Mouse (Mus musculus): ENCODE data around the gene Psmb5.

The Psmb5 gene

DNA sequence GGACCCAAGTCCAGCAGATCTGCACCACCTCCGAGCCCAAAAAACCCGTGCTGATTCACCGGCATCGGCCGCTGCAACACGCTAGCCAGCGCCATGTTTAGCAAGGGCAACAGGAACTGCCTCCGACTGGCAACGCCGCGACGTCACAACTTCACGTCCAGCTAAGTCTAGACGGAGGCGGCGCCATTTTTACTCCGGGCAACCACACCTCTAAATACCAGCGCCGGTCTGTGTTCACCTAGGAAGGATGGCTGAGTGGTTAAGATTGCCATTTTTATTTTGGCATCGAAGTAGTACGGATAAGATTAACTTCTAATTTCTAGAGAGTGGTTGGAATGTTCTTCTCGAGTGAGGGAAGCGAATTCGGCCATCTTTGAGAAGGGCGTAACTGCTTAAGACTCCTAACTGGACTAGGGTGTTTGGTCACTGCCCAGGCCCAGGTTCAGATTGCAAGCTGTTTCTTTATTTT is at the start of gene Psmb5:
Gene Psmb5, minus strand, starts transcription at position 126 of the 469 bp plus-strand sequence.
- DNase-seq (ENCODE audit: low spot score in 2 of 2) = peak; percentile 85 to 86

DNA sequence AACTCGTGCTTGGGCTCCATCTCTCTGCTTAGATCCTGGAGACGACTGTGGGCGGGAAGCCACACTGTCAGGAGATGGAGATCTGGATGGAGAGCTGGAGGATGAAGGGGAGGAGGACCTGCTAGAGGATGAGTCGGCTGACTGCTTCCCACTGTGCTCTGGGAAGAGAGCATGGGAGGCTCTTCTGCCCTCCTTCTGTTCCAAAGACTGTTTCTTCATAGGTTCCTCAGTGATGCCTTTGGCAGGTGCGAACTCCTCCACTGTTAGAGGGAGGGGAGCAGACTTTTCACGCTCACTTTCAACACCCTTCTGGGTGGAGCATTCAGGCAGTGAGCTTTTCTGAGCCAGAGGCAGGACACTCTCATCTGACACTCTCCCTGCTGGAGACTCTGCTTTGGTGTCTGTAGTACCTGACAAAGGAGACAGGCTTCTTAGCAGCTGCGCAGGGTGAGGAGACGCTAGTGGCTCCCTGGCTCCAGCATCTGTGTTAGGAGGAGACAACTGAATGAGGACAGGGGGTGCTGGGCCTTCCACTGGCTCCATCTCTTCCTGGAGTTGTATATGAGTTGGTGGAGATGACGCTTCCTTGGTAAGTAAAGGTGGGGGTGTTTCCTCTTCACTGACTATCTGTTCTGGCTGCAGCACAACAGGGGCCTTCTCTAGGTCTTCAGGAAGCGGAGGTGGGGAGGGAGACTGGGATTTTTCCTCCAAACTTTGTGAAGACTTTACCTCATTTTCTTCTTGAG is 46.8 kb upstream of the Psmb5 start:
- no peak for DNase-seq (ENCODE audit: low spot score in 2 of 2)

DNA sequence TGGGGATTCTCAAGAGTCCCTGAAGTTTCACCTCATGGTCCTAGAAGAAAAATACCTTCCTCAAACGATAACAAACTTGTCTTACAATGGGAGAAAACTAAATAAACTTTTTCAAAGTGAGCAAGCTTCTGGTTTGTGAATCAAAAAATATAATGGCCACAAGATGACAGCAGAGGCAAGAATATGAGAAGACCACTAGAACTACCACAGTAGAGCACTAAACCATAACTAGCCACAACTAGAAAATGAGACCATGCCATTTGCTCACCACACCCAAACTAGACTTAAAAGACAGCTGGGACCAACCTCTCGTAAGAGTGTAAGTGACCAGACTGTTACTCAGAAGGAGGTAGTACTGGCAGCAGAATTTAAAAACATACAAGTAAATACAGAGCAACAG is 42.2 kb upstream of the Psmb5 start:
- DNase-seq (ENCODE audit: low spot score in 2 of 2) = no peak

DNA sequence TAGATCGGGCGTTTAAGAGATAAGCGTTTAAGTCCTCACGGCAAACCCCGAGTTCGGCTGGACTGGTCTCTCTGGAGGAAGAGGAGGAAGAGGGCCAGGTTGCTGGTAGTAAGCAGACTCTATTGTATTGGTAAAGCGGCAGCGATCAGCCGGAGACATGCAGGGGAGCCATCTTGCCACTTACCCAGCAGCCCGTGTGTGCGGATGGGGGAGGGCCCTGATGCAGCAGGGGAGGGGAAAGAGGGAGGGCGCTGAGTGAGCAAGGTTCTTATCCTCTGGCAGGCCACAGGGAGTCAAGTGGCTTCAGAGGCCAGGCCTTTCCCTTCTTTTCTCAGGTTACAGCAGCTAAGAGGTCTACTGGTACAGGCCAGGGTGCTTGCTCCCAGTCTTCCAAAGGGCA is 35.7 kb upstream of the Psmb5 start:
- peak; percentile 72 to 76 for DNase-seq (ENCODE audit: low spot score in 2 of 2)

DNA sequence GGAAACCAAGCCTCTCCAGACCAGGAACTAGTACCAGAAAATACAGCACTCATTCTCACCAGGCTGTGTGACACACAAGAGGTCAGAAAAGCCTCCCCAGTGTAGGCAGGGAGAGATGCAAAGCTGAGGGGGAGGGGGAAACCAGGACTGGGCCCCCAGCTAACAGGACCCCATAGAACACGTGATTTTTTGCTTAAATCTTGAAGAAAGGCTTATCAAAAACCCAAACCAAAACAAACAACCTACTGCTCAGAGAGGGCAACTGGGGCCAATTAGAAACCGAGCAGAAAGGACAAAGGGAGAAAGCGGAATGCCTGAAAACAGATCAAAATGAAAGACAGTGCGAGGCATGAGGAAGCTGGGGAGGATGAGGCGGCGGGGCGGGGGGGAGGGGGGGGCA is 35.0 kb upstream of the Psmb5 start:
- no peak for DNase-seq (ENCODE audit: low spot score in 2 of 2)

DNA sequence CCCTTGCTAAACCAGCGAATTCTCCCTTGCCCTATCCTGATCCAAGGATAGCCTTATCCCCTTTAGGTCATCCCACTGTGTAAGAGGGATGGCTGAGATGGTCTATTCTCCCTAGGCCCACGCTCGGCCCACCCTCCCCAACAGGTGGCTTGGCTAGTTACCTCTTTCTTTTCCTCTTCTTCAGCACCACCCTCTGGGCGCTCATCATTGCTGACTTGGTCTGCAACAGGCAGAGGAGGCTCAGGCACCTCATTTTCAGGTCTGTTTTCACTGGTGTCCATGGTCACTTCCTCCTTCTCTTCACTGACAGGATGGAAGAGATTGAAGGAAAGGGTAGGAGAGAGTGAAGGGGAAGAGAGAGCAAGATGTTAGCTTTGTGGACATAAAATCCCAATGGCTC is 33.7 kb upstream of the Psmb5 start:
- no peak for DNase-seq (ENCODE audit: low spot score in 2 of 2)

DNA sequence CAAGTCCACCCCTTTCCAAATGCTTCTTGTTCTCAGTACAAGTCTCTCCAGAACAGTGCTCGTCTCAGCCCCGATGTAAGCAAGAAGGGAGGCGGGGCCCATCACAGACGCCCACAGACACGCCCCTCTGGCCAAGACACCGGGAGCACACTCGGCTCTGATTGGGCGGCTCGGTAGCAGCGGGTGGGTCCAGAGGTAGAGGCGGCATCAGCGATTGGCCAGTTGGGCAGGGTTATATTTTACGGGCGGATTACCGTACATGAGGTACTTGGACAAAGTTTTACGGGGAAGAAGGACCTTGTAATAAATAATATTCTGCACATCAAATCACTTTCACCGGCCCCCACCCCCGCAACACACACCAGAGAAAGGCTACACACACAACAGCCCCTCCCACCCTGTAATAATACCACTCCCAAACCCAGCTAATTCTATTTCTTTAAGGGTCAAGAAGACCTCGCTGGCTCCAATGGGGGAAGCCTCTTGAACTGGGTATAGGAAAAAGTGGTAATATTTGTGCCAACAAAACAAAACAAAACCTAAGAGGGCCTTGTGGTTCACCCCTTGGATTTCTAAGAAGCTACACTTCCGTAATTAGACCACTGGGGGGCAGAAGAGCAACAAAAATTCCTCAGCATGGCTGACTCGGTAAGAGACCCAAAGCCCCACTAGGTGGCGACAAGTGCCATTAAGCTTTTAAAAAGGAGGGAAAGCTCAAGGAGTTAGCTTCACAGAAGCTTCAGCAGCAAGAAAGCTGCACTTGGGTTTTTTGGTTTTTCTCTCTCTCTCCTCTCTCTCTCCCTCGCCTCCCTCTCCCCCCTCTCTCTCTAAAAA is 33.0 kb upstream of the Psmb5 start:
- DNase-seq (ENCODE audit: low spot score in 2 of 2) = peak; percentile 63 to 75

DNA sequence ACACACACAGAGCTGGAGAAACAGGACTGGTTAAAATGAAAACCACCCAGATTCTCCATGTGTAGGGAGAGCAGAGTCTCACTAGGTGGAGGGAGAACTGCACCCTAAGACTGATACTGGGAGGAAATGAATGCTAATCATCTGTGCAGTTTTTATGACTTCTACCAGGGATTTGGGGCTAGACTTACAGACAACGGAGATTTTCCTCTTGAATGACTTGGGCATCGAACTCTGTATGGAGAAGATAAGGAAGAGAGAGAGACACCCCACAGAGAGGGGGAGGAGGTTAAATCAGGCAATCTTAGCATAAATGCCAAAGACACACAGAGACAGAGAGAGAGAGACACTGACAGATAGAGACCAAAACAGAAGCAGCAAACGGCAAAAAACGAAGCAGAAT is 30.1 kb upstream of the Psmb5 start:
- DNase-seq (ENCODE audit: low spot score in 2 of 2) = no peak

DNA sequence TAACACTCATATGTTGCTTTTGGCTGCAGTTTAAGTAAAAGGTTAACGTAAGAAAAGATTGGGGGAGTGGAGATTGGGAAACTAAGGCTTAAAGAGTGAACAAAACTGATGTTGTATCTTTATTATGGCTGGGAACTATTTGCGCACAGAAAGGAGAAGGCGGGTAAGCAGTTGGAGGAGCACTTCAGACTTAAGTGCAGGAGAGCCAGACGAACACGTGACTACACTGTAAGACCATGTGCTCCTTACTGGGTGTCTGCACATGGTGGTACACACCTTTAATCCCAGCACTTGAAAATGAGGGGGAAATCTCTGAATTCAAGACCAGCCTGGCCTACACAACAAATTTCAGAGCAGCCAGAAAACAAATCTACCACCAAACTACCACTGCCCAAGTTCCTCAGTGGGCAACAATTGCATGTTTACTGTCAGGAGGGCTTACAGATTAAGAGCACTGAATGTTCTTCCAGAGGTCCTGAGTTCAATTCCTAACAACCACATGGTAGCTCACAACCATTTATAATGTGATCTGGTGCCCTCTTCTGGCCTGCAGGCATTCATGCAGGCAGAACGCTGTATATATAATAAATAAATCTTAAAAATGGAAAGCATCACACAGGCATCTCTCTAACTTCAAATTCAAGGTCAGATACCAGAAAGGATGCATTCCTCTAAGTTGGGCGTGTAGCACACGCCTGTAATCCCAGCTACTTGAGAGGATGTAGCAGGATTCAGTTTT is 29.2 kb upstream of the Psmb5 start:
- no peak for DNase-seq (ENCODE audit: low spot score in 2 of 2)

DNA sequence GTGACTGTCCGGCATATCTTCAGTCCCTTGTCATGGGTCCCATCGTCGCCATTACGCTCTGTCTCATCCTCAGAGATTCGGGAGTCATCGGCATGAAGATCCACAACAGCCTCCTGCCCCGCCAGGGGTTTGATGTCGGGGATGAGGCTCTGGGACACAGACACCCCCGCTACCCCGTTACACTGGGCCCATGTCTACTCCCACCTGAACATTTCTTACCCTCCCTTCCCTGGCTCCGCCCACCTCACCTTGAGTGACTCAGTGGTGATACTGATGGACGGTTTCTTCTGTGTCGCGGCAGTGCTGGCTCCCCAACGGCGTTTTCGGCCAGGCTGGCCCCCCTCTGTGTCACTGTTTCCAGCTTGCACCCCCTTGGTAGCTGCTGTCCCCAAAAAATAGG is 28.6 kb upstream of the Psmb5 start:
- DNase-seq (ENCODE audit: low spot score in 2 of 2) = no peak

DNA sequence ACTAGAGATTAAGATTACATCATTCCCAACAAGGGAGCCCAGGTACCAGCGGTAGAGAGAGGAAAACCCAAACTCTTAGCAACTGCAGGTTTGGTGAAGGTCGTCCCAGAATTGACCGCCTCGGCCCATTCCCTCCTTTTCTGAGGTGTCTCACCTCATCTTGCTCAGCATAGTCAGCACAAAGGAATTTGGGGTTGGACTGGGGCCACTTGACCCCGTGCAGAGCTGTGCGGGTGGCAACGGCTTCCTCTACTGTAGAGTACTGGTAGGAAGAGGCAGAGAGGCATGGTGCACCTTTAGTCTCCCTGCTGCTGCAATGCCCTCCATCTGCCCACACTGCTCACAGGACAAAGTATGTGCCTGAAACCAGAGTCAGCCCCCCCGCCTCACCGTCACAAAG is 26.5 kb upstream of the Psmb5 start:
- no peak for DNase-seq (ENCODE audit: low spot score in 2 of 2)

DNA sequence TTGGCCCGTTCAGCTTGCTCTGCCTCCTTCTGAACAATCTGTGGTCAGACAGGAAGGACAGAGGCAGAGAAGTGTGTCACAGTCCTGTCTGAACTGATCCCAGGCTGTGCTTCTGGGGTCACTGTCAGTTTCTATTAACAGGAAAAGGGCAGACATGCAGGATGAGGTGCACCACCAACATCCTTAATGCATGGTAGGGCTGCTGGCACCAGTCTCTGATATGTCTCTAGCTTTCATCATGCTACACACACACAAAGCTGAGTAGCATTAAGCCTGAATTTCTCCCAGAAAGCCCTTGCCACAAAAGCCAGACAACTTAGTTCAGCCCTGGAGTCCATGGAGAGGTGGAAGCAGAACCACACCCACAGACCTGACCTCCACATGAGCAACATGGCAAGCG is 25.2 kb upstream of the Psmb5 start:
- DNase-seq (ENCODE audit: low spot score in 2 of 2) = no peak

DNA sequence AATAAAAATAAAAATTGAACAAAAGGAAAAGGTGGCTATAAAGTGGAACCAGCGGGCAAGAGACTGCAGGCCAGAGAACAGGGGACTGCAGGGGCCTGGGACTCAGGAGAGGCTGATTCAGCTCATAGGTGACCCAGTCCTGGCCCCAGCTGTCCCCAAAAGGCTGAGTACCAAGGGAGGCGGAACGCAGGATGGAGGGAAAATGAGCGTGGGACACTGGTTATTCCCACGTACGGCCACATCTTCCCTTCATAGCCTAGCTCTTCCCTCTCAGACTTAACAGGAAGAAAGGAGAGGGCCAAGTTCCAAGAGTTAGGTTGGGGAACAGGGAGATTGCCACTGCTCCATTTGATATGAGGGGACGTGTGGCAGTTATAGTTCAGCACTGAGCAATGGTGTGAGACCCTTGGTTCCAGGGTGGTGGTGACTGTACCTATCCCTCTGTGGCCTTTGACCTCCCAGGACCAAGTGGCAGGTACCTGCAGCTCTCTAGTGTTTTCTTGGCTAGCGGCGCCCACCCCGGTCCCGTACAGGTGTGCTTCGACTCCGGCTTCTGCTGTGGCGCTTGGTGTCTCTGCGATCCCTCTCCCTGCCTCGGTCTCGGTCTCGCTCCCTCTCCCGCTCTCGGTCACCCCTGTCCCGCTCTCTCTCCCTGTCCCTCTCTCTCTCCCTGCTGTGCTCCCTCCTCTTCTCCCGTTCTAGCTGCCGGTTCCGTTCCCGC is 24.6 kb upstream of the Psmb5 start:
- no peak for DNase-seq (ENCODE audit: low spot score in 2 of 2)

DNA sequence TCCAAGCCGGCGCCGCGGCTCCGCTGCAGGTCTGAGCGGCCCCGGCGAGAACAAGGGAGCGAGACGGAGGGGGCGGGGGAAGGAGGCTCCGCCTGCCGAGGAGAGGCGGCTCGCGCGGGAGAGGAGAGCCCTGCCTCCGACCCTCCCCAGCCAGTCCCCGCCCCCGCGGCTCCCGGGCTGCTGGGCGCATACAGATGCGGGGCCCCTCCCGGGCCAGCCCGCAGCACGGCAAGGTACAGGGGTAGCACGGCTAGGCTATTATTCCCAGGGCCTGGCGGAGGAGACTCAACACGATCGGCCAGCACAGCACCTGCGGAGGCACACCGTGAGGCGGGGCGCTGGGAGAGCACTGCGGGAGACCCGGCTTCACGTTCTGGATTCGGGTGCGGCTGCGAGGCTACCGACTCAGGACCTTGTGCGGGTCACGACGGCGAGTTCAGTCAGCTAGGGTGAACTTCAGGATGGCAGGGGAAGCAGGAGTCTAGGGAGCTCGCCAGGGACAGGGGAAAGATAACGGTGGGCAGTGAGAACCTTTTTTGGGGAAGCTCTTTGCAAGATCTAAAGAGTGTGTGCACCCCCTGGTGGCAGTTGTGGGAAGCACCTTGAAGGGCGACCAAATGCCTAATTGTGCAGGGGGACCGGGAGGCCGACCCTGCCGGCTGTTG is 23.6 kb upstream of the Psmb5 start, which contains the start of gene Cdh24:
Gene Cdh24, minus strand, starts transcription at position 60 of the 665 bp plus-strand sequence.
- DNase-seq (ENCODE audit: low spot score in 2 of 2) = peak; percentile 74 to 89

DNA sequence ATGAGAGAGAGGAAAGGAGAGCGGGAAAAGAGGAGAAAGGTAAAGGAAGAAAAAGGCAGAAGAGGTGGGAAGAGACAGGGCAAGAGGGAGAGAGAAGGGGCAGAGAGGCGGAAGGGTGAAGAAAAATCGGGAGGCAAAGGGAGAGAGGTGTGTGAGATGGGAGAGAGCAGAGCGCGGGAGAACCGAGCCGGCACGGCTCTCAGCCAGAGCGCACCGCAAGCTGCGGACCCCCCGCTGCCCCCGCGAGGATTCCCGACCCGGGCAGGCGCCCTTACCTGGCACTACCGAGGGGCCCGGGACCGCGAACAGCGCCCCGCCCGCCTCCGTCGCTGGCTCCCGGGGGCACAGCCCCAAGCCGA is 23.1 kb upstream of the Psmb5 start, which contains the start of gene Gm17606:
Gene Gm17606, plus strand, starts transcription at position 7 of the 359 bp plus-strand sequence.
- no peak for DNase-seq (ENCODE audit: low spot score in 2 of 2)

DNA sequence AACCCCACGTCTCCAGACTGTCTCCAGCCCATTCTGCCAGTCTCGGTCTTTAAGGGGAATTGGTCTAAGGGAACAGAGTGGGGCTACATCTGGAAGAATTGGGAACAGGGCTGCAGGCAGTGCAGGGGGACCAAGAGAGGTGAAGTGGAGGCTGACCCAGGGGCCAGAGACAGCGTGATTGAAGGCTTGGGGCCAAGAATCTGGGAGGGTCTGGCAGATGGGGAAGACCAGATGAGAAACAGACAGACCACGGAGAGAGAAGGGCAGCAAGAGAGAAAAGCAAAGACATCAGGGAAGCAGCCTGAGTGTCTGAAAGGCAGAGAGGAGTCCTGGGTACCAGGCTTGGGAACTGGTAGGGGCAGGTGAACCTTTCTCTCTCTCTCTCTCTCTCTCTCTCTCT is 22.3 kb upstream of the Psmb5 start:
- DNase-seq (ENCODE audit: low spot score in 2 of 2) = no peak

DNA sequence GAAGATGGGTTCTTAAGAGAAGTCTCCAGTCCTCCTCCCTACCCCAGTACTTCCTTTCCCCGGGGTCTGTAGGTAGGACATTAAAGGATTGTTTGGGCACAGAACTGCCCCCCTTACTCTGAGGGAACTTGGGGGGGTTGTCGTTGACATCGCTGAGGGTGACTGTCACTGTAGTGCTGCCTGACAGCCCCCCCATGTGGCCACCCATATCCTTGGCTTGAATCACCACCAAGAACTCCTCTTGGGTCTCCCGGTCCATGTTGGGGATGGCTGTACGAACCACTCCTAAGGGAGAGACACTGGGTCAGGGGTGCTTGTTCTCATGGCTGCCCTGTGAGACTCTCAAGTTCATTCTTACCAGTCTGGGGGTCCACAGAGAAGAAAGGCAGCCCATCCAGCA is 20.4 kb upstream of the Psmb5 start:
- DNase-seq (ENCODE audit: low spot score in 2 of 2) = no peak

DNA sequence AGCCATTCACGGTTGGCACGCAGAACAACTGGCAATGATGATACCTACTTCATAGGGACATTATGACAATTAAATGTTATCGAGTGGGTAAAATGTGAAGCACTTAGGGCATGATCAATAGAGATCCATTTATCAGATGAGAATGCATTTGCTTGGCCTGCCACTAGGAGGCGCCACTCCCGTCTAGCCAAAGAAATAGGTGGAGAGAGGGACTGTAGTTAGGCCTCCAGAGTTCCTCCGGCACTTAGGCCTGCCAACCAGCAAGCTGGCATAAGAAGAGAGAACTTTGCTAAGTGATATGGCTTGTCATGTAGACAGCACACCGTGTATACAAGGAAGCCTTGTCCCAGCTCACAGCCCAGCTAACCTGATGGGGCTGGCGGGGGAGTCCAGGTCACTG is 19.1 kb upstream of the Psmb5 start:
- DNase-seq (ENCODE audit: low spot score in 2 of 2) = no peak

DNA sequence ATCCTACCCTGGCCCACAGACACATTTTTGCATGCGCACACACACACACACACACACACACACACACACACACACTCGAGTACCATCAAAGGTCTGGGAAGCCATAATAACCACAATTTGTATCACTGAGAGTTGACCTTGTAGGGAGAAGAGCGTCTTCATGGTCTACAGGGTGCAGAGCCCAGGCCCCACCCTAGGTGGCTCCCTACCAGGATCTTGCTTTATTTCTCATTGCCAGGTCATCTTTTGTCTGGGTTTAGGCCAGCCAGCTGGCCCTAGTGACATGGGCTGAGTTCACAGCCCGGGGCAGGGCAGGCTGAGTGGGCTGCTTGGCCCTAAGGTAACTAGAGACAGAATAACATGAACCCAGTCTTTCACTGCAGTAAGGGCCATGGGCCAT is 16.4 kb upstream of the Psmb5 start:
- DNase-seq (ENCODE audit: low spot score in 2 of 2) = no peak

DNA sequence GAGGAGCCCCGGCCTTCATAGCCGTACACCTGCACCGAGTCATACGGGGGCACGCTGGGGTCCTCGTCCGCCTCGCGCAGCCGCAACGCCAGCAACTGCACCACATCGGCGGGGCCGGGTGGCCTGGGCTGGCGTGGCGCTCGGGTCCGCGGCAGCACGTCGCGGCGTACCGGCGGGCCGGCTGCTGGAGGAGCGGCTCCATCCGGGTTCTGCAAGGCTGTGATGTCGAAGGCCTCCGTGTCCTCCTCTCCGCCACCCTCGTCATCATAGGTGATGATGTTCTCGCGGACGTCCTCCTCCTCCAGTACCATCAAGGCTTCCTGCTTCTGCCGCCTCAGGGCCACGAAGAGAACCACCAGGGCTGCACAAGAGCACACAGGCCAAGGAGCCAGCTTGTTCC is 14.4 kb upstream of the Psmb5 start:
- DNase-seq (ENCODE audit: low spot score in 2 of 2) = no peak

DNA sequence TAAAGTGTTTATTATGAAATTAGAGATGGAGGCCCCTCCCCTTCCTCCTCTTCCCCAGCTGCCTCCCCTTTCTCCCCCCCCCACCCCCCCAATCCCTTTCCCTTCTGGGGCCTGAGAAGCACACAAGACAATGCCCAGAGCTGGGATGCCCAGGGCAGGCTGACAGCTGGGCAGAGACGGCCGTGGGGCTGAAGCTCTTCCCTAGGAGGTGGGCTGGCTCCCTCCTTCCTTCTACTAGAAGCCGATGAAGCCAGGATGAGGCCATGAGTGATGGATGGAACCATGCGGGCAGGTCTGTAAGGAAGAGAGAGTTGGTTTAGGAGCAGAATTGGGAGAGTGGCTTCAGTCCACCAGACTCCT is 13.4 kb upstream of the Psmb5 start:
- DNase-seq (ENCODE audit: low spot score in 2 of 2) = no peak
